Mouse (Mus musculus): ENCODE results near the gene Adsl. TPM values are rescaled to one million over a fixed set of nuclear protein-coding genes. Genes with fewer than 3 reads are reported as not detected.
A peak's percentile ranks its signal among the peaks of the same experiment; 100 is the strongest.
"Not testable (repeated sequence)": the region's sequence is repeated elsewhere in the genome, so short reads cannot be mapped to it uniquely, and the experiment has no call there.

Adsl gene
- polyA plus RNA-seq (2012; rRNA removed), result 47.2 and 47.5 TPM in 2 replicates

GRCm38 (mm10) chr15:80948145-80949135 is at the start of gene Adsl:
Adsl (plus strand) TSS chr15:80948490.
- DNase-seq (ENCODE audit: low read depth), result peak; percentile 30

GRCm38 (mm10) chr15:80899806-80900205 is 48.5 kb upstream of the Adsl start:
- DNase-seq (ENCODE audit: low read depth), result no peak

- peak; percentile 54 for DNase-seq (ENCODE audit: low read depth)
These were observed 46.3 kb upstream of the Adsl start for GRCm38 (mm10) chr15:80901806-80902513.

- not testable (repeated sequence) for DNase-seq (ENCODE audit: low read depth)
These were observed 43.5 kb upstream of the Adsl start for GRCm38 (mm10) chr15:80904776-80905175.

GRCm38 (mm10) chr15:80910183-80910582 is 38.1 kb upstream of the Adsl start:
- no peak for DNase-seq (ENCODE audit: low read depth)

GRCm38 (mm10) chr15:80910790-80911531 is 37.3 kb upstream of the Adsl start:
- DNase-seq (ENCODE audit: low read depth), result no peak

- DNase-seq (ENCODE audit: low read depth), result no peak
These were observed 36.1 kb upstream of the Adsl start for GRCm38 (mm10) chr15:80912175-80912574.

GRCm38 (mm10) chr15:80913803-80914202 is 34.5 kb upstream of the Adsl start:
- no peak for DNase-seq (ENCODE audit: low read depth)

GRCm38 (mm10) chr15:80915850-80916249 is 32.4 kb upstream of the Adsl start:
- DNase-seq (ENCODE audit: low read depth), result no peak

GRCm38 (mm10) chr15:80916621-80917020 is 31.7 kb upstream of the Adsl start:
- DNase-seq (ENCODE audit: low read depth), result no peak

GRCm38 (mm10) chr15:80920346-80920745 is 27.9 kb upstream of the Adsl start:
- DNase-seq (ENCODE audit: low read depth), result no peak

- DNase-seq (ENCODE audit: low read depth), result no peak
These were observed 26.5 kb upstream of the Adsl start for GRCm38 (mm10) chr15:80921781-80922180.

- DNase-seq (ENCODE audit: low read depth), result no peak
These were observed 24.1 kb upstream of the Adsl start for GRCm38 (mm10) chr15:80924211-80924610.

- DNase-seq (ENCODE audit: low read depth), result no peak
These were observed 19.4 kb upstream of the Adsl start for GRCm38 (mm10) chr15:80928811-80929355.

- no peak for DNase-seq (ENCODE audit: low read depth)
These were observed 18.2 kb upstream of the Adsl start for GRCm38 (mm10) chr15:80930048-80930571.

GRCm38 (mm10) chr15:80930676-80931320 is 17.5 kb upstream of the Adsl start:
- DNase-seq (ENCODE audit: low read depth), result not testable (repeated sequence)

- DNase-seq (ENCODE audit: low read depth), result no peak
These were observed 16.8 kb upstream of the Adsl start for GRCm38 (mm10) chr15:80931345-80931960.

- DNase-seq (ENCODE audit: low read depth), result no peak
These were observed 13.4 kb upstream of the Adsl start for GRCm38 (mm10) chr15:80934841-80935240.

GRCm38 (mm10) chr15:80936686-80937085 is 11.6 kb upstream of the Adsl start:
- no peak for DNase-seq (ENCODE audit: low read depth)

- no peak for DNase-seq (ENCODE audit: low read depth)
These were observed 9.7 kb upstream of the Adsl start for GRCm38 (mm10) chr15:80938615-80939014.
